Mouse (Mus musculus): ENCODE data around the gene Clec14a. TPM values are rescaled to one million over a fixed set of nuclear protein-coding genes. Genes with fewer than 3 reads are reported as not detected.
"Not testable (repeated sequence)": the region's sequence is repeated elsewhere in the genome, so short reads cannot be mapped to it uniquely, and the experiment has no call there.

Clec14a gene
- 1 to 10 TPM; 1.7 to 3.6 TPM for total RNA-seq (2021)
- long read RNA-seq, experiment 1, full-length matches to known transcripts, result 6 of 6 reads
- long read RNA-seq, experiment 1, partial matches to known transcripts, result 0 of 6 reads
- long read RNA-seq, experiment 1, other reads (novel, unspliced or antisense), result 0 of 6 reads
- long read RNA-seq, experiment 2, full-length matches to known transcripts, result 2 of 2 reads
- long read RNA-seq, experiment 2, partial matches to known transcripts, result 0 of 2 reads
- long read RNA-seq, experiment 2, other reads (novel, unspliced or antisense), result 0 of 2 reads

- intact Hi-C loops (cut with DNase I), result no loop called here
- Histone ChIP-seq H3K27ac (peak within 1 kb of the TSS; percentile 87), H3K4me3 (peak within 1 kb of the TSS; percentile 49)
- peak; percentile 15 to 28 for DNase-seq (ENCODE audit: extremely low spot score in 1 of 2, low spot score in 2 of 2)
- no peak; the same call in 1 of the 2 replicates for TF ChIP-seq CTCF (IDR thresholded peaks at IDR 0.05)
Measured at GRCm38 (mm10) chr12:58268563-58269501, at the start of gene Clec14a. Gene Clec14a, minus strand, starts transcription at chr12:58269290.

- intact Hi-C loops (cut with DNase I), result no loop called here
- Histone ChIP-seq H3K27ac (no peak overlapping the region), H3K4me3 (no peak overlapping the region)
- DNase-seq (ENCODE audit: extremely low spot score in 1 of 2, low spot score in 2 of 2), result no peak
- no peak for TF ChIP-seq CTCF (IDR thresholded peaks at IDR 0.05)
Measured at GRCm38 (mm10) chr12:58307835-58308234, 38.7 kb upstream of the Clec14a start.

- H3K27ac ChIP-seq; H3K4me3 ChIP-seq; intact Hi-C loops (cut with DNase I); DNase-seq (ENCODE audit: extremely low spot score in 1 of 2, low spot score in 2 of 2): not testable (repeated sequence)
Measured at GRCm38 (mm10) chr12:58306402-58306801, 37.3 kb upstream of the Clec14a start.

GRCm38 (mm10) chr12:58305567-58305966, 36.5 kb upstream of the Clec14a start:
- no peak for DNase-seq (ENCODE audit: extremely low spot score in 1 of 2, low spot score in 2 of 2)
- intact Hi-C loops (cut with DNase I), result no loop called here
- TF ChIP-seq CTCF (IDR thresholded peaks at IDR 0.05), result no peak
- no peak overlapping the region for H3K4me3 ChIP-seq
- H3K27ac ChIP-seq, result no peak overlapping the region

- intact Hi-C loops (cut with DNase I), result no loop called here
- H3K27ac ChIP-seq, result no peak overlapping the region
- no peak for TF ChIP-seq CTCF (IDR thresholded peaks at IDR 0.05)
- no peak for DNase-seq (ENCODE audit: extremely low spot score in 1 of 2, low spot score in 2 of 2)
- H3K4me3 ChIP-seq, result no peak overlapping the region
Measured at GRCm38 (mm10) chr12:58296980-58297379, 27.9 kb upstream of the Clec14a start.

GRCm38 (mm10) chr12:58285912-58286311, 16.8 kb upstream of the Clec14a start:
- DNase-seq (ENCODE audit: extremely low spot score in 1 of 2, low spot score in 2 of 2), result no peak
- H3K4me3 ChIP-seq, result no peak overlapping the region
- TF ChIP-seq CTCF (IDR thresholded peaks at IDR 0.05), result no peak
- H3K27ac ChIP-seq, result no peak overlapping the region
- intact Hi-C loops (cut with DNase I), result no loop called here

- Histone ChIP-seq H3K4me3 (no peak overlapping the region), H3K27ac (no peak overlapping the region)
- intact Hi-C loops (cut with DNase I), result no loop called here
- no peak for TF ChIP-seq CTCF (IDR thresholded peaks at IDR 0.05)
- no peak for DNase-seq (ENCODE audit: extremely low spot score in 1 of 2, low spot score in 2 of 2)
Measured at GRCm38 (mm10) chr12:58270520-58270919, 1.4 kb upstream of the Clec14a start.

- DNase-seq (ENCODE audit: extremely low spot score in 1 of 2, low spot score in 2 of 2), result no peak
- no peak overlapping the region for H3K27ac ChIP-seq
- no peak for TF ChIP-seq CTCF (IDR thresholded peaks at IDR 0.05)
- H3K4me3 ChIP-seq, result no peak overlapping the region
- intact Hi-C loops (cut with DNase I), result no loop called here
Measured at GRCm38 (mm10) chr12:58269505-58269904, 415 bp upstream of the Clec14a start.

- H3K27ac ChIP-seq, result peak overlapping the region; percentile 87
- peak; percentile 30 for TF ChIP-seq CTCF (IDR thresholded peaks at IDR 0.05)
- H3K4me3 ChIP-seq, result peak overlapping the region; percentile 49
- intact Hi-C loops (cut with DNase I), result no loop called here
- DNase-seq (ENCODE audit: extremely low spot score in 1 of 2, low spot score in 2 of 2), result peak in 1 of 2 experiments; percentile 20
Measured at GRCm38 (mm10) chr12:58268186-58268562, 916 bp downstream of the Clec14a start.

- peak in 1 of 2 experiments; percentile 12 for DNase-seq (ENCODE audit: extremely low spot score in 1 of 2, low spot score in 2 of 2)
- Histone ChIP-seq H3K4me3 (peak overlapping the region; percentile 49), H3K27ac (peak overlapping the region; percentile 87)
- TF ChIP-seq CTCF (IDR thresholded peaks at IDR 0.05), result no peak
- intact Hi-C loops (cut with DNase I), result no loop called here
Measured at GRCm38 (mm10) chr12:58267779-58268178, 1.3 kb downstream of the Clec14a start.

GRCm38 (mm10) chr12:58251901-58252300, 17.2 kb downstream of the Clec14a start:
- Histone ChIP-seq H3K27ac (no peak overlapping the region), H3K4me3 (no peak overlapping the region)
- intact Hi-C loops (cut with DNase I), result no loop called here
- no peak for DNase-seq (ENCODE audit: extremely low spot score in 1 of 2, low spot score in 2 of 2)
- TF ChIP-seq CTCF (IDR thresholded peaks at IDR 0.05), result no peak

GRCm38 (mm10) chr12:58232489-58232888, 36.6 kb downstream of the Clec14a start:
- TF ChIP-seq CTCF (IDR thresholded peaks at IDR 0.05), result no peak
- DNase-seq (ENCODE audit: extremely low spot score in 1 of 2, low spot score in 2 of 2), result no peak
- H3K27ac ChIP-seq, result no peak overlapping the region
- intact Hi-C loops (cut with DNase I), result no loop called here
- no peak overlapping the region for H3K4me3 ChIP-seq
